Mouse (Mus musculus) left cerebral cortex, adult 18-20 months (tissue): Measurements from ENCODE around the gene Dtl. TPM values are rescaled to one million over a fixed set of nuclear protein-coding genes. Genes with fewer than 3 reads are reported as not detected.
"Not testable (repeated sequence)": the region's sequence is repeated elsewhere in the genome, so short reads cannot be mapped to it uniquely, and the experiment has no call there.

Experiments used
- DNase-seq, 2 experiments: peaks; one replicate each; pipeline ENCODE4 v3.0.0; 2021 to 2022; ENCODE audit warnings: low spot score in 2 of 2, mixed read lengths in 1 of 2
- total RNA-seq, 2 experiments: library from RNA; stranded (reverse); gene quantifications; 2 replicates each; pipeline ENCODE4 v1.2.3; 2021

Gene Dtl
- total RNA-seq, 2 experiments from 2014 or later = 8.3 to 8.8 TPM

GRCm38 (mm10) chr1:191520194-191520593 lies 55.1 kb downstream of the Dtl start:
- no peak for DNase-seq

- DNase-seq = no peak
Measured at GRCm38 (mm10) chr1:191519329-191520066, 55.8 kb downstream of the Dtl start.

GRCm38 (mm10) chr1:191518911-191519310 lies 56.4 kb downstream of the Dtl start:
- DNase-seq = no peak

- no peak for DNase-seq
Measured at GRCm38 (mm10) chr1:191517969-191518368, 57.4 kb downstream of the Dtl start.

GRCm38 (mm10) chr1:191517056-191517455 lies 58.3 kb downstream of the Dtl start:
- DNase-seq = no peak

GRCm38 (mm10) chr1:191516351-191516750 lies 59.0 kb downstream of the Dtl start:
- not testable (repeated sequence) for DNase-seq

- no peak for DNase-seq
Measured at GRCm38 (mm10) chr1:191513195-191513594, 62.1 kb downstream of the Dtl start.

GRCm38 (mm10) chr1:191512383-191512782 lies 63.0 kb downstream of the Dtl start:
- no peak for DNase-seq

GRCm38 (mm10) chr1:191511503-191511902 lies 63.8 kb downstream of the Dtl start:
- no peak for DNase-seq

GRCm38 (mm10) chr1:191509865-191510264 lies 65.5 kb downstream of the Dtl start:
- DNase-seq = no peak

- no peak for DNase-seq
Measured at GRCm38 (mm10) chr1:191509131-191509530, 66.2 kb downstream of the Dtl start.

- no peak for DNase-seq
Measured at GRCm38 (mm10) chr1:191506791-191507190, 68.6 kb downstream of the Dtl start.

GRCm38 (mm10) chr1:191499666-191500065 lies 75.7 kb downstream of the Dtl start:
- DNase-seq = no peak

GRCm38 (mm10) chr1:191498271-191498955 lies 76.9 kb downstream of the Dtl start:
- DNase-seq = no peak

GRCm38 (mm10) chr1:191496676-191497075 lies 78.7 kb downstream of the Dtl start:
- DNase-seq = no peak

GRCm38 (mm10) chr1:191495051-191495467 lies 80.3 kb downstream of the Dtl start:
- no peak for DNase-seq

- no peak for DNase-seq
Measured at GRCm38 (mm10) chr1:191494303-191494655, 81.1 kb downstream of the Dtl start.

GRCm38 (mm10) chr1:191493476-191494302 lies 81.7 kb downstream of the Dtl start:
- DNase-seq = no peak

- DNase-seq = no peak
Measured at GRCm38 (mm10) chr1:191490446-191490845, 84.9 kb downstream of the Dtl start.
